Mouse (Mus musculus) testis, postnatal 10 days (tissue): ENCODE results near the gene Olfr748.
"Not testable (repeated sequence)": the region's sequence is repeated elsewhere in the genome, so short reads cannot be mapped to it uniquely, and the experiment has no call there.

Experiments used
- DNase-seq: peaks from one replicate; pipeline ENCODE4 v3.0.0; 2021; ENCODE audit warnings: low spot score

Olfr748 gene

GRCm38 (mm10) chr14:50707073-50707472 is at the start of gene Olfr748:
Gene Olfr748 (plus strand): TSS chr14:50707373.
- no peak for DNase-seq

GRCm38 (mm10) chr14:50693106-50693505 is 14.1 kb upstream of the Olfr748 start, which contains the start of gene Olfr747:
Gene Olfr747 (minus strand): TSS chr14:50693206.
- DNase-seq = no peak

GRCm38 (mm10) chr14:50719875-50720274 is 12.7 kb downstream of the Olfr748 start:
- peak; percentile 39 for DNase-seq

- not testable (repeated sequence) for DNase-seq
Measured at GRCm38 (mm10) chr14:50722371-50722770, 15.2 kb downstream of the Olfr748 start.

GRCm38 (mm10) chr14:50740334-50740733 is 33.2 kb downstream of the Olfr748 start:
- no peak for DNase-seq

GRCm38 (mm10) chr14:50741584-50741983 is 34.4 kb downstream of the Olfr748 start:
- DNase-seq = no peak

- no peak for DNase-seq
Measured at GRCm38 (mm10) chr14:50744994-50745393, 37.8 kb downstream of the Olfr748 start, which contains the start of gene Olfr749. Gene Olfr749 (minus strand): TSS chr14:50745094.

- DNase-seq = no peak
Measured at GRCm38 (mm10) chr14:50758416-50759085, 51.4 kb downstream of the Olfr748 start.
